Mouse (Mus musculus) midbrain, postnatal 0 days (tissue): ENCODE measurements around the gene Socs4. TPM values are rescaled to one million over a fixed set of nuclear protein-coding genes. Genes with fewer than 3 reads are reported as not detected.

Experiments used
- ATAC-seq: fragments of 200-750 bp; cut with Nextera tagmentation; 2 replicates; pipeline ENCODE4 v1.8.0; 2017; ENCODE audit warnings: moderate number of reproducible peaks, mild to moderate bottlenecking, moderate TSS enrichment, moderate library complexity; ENCODE audit not compliant: low FRiP score
- DNase-seq: peaks from one replicate; pipeline ENCODE4 v3.0.0-alpha.2; 2015; ENCODE audit warnings: low spot score
- H3K27ac ChIP-seq: fragments of 300-500 bp; sonication (generic); 2 replicates; pipeline ENCODE4 v1.5.1; 2014; ENCODE audit warnings: low read depth, mild to moderate bottlenecking, low read length, mixed read lengths
- H3K27me3 ChIP-seq: fragments of 300-500 bp; sonication (generic); 2 replicates; pipeline ENCODE4 v1.6.1; 2014; ENCODE audit warnings: low read length, control low read depth, mixed read lengths; ENCODE audit not compliant: insufficient read depth
- H3K36me3 ChIP-seq: fragments of 300-500 bp; sonication (generic); 2 replicates; pipeline ENCODE4 v1.6.1; 2014; ENCODE audit warnings: low read length, control low read depth, mixed read lengths; ENCODE audit not compliant: insufficient read depth
- H3K4me1 ChIP-seq: fragments of 300-500 bp; sonication (generic); 2 replicates; pipeline ENCODE4 v1.6.1; 2014; ENCODE audit warnings: mild to moderate bottlenecking, control low read depth, antibody characterized with exemption, low read length, mixed read lengths; ENCODE audit not compliant: insufficient read depth
- H3K4me2 ChIP-seq: fragments of 300-500 bp; sonication (generic); 2 replicates; pipeline ENCODE4 v1.6.1; 2014; ENCODE audit warnings: low read depth, mild to moderate bottlenecking, low read length, mixed read lengths; ENCODE audit not compliant: poor library complexity, severe bottlenecking
- H3K4me3 ChIP-seq: fragments of 300-500 bp; sonication (generic); 2 replicates; pipeline ENCODE4 v1.5.1; 2014; ENCODE audit warnings: low read depth, mild to moderate bottlenecking, low read length, moderate library complexity
- H3K9ac ChIP-seq: fragments of 300-500 bp; sonication (generic); replicated peaks from 2 replicates; pipeline ENCODE4 v1.6.1; 2014; ENCODE audit warnings: mild to moderate bottlenecking, low read length, moderate library complexity, mixed read lengths; ENCODE audit not compliant: poor library complexity, severe bottlenecking
- H3K9me3 ChIP-seq: fragments of 300-500 bp; sonication (generic); 2 replicates; pipeline ENCODE4 v1.6.1; 2016; ENCODE audit warnings: low read length, control low read depth
- CTCF ChIP-seq: IDR thresholded peaks from 2 replicates; pipeline ENCODE4 v1.5.1; 2016; ENCODE audit warnings: antibody characterized with exemption, mild to moderate bottlenecking
- WGBS: fragments of 180-500 bp; shearing (Covaris S2); extraction: QIAGEN DNeasy Blood & Tissue Kit; methylation state at CpG from one replicate; pipeline ENCODE4 v1.1.7; 2014; 5-methylcytosine and 5-hydroxymethylcytosine counted together
- polyA plus RNA-seq: library from polyadenylated mRNA; unstranded; fragments of >200 nt; fragmentation: Nextera tagmentation; extraction: Ambion mirVana; gene quantifications from 2 replicates; pipeline ENCODE4 v1.2.1, GENCODE M21; 2015
- total RNA-seq: library from RNA; depleted of rRNA; stranded (reverse); fragments of >200 nt; gene quantifications from 2 replicates; pipeline ENCODE4 v1.2.3, GENCODE M21; 2014

Gene Socs4
- total and polyA plus RNA-seq, 2 experiments from 2014 or later: 2.7 to 7.9 TPM

DNA sequence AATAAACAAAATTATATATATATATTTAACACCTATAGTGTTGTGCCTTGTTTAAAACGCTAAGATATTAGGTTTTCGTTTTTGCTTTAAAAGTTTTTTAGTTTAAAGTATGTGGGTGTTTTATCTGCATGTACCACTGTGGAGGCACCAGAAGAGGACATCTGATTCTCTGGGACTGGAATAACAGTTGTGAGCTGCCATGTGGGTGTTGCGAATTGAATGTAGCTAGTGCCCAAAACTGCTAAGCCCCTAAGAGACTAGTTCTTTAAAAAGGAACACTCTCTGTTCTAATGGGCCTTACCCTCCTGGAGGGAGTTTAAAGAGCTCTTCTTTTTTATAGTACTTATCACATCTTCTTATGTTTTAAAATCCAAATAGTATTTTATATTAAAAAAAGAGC, 11.9 kb upstream of the Socs4 start:
- DNase-seq (no peak), ATAC-seq (no peak)
- Histone ChIP-seq H3K9me3 (no peaks in the 10 kb centered on the region), H3K27me3 (no peaks in the 10 kb centered on the region), H3K9ac (no peak overlapping the region), H3K4me1 (no peaks in the 10 kb centered on the region), H3K27ac (no peak overlapping the region), H3K4me2 (no peak overlapping the region), H3K4me3 (no peak overlapping the region), H3K36me3 (peaks cover 24% of the 10 kb centered on the region)
- WGBS: 98% methylated on average over 3 of the region's 3 CpGs
- no peak for TF ChIP-seq CTCF

- no peaks in the 10 kb centered on the region for H3K27me3 ChIP-seq
- no peak for ATAC-seq
- H3K27ac ChIP-seq: no peak overlapping the region
- no peak overlapping the region for H3K4me2 ChIP-seq
- 95% methylated on average over 8 of the region's 8 CpGs for WGBS
- H3K9me3 ChIP-seq: no peaks in the 10 kb centered on the region
- H3K36me3 ChIP-seq: peaks cover 21% of the 10 kb centered on the region
- H3K9ac ChIP-seq: no peak overlapping the region
- DNase-seq: no peak
- no peaks in the 10 kb centered on the region for H3K4me1 ChIP-seq
- H3K4me3 ChIP-seq: no peak overlapping the region
- no peak for TF ChIP-seq CTCF
These were observed 10.9 kb upstream of the Socs4 start for GRCm38 (mm10) chr14:47265829-47266228.

DNA sequence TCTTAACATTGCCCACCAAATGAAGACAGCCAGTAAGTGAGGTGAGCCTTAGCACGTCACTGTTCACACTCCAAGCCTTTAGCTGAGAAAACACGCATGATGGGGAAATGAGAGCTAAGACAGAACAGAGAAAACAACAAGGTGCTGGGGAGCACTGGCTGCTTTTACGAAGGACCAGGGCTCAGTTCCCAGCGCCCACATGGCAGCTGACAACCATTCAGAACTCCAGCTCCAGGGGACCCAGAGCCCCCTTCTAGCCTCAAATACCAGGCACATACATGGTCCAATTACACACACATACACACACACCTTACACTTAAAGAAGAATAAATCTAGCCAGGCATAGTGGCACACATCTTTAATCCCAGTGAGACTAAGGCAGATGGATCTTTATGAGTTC, 7.7 kb upstream of the Socs4 start:
- Histone ChIP-seq H3K4me1 (no peaks in the 10 kb centered on the region), H3K27me3 (no peaks in the 10 kb centered on the region), H3K36me3 (peaks cover 15% of the 10 kb centered on the region), H3K4me2 (no peak overlapping the region), H3K9me3 (no peaks in the 10 kb centered on the region), H3K27ac (no peak overlapping the region), H3K9ac (no peak overlapping the region), H3K4me3 (no peak overlapping the region)
- DNase-seq (no peak), ATAC-seq (no peak)
- TF ChIP-seq CTCF: no peak
- 98% methylated on average over 4 of the region's 4 CpGs for WGBS

DNA sequence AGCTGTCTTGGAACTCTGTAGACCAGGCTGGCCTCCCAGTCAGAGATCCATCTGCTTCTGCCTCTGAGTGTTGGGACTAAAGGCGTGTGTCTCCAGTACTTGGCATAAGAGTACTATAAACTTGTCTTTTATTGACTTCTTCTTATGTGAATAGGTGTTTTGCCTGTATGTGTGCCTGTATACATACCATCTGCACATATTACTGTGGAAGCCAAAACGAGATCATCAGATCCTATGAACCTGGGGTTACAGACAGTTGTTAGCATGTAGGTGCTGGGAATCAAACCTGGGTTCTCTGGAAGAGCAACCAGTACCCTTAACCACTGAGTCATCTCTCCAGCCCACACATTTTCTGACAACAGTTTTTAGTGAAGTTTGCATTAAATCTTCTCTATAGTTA, 7.0 kb upstream of the Socs4 start:
- DNase-seq: no peak
- H3K27ac ChIP-seq: no peak overlapping the region
- H3K4me3 ChIP-seq: no peak overlapping the region
- ATAC-seq: no peak
- TF ChIP-seq CTCF: no peak
- H3K36me3 ChIP-seq: peaks cover 15% of the 10 kb centered on the region
- H3K4me2 ChIP-seq: no peak overlapping the region
- no peak overlapping the region for H3K9ac ChIP-seq
- 97% methylated on average over 2 of the region's 2 CpGs for WGBS
- no peaks in the 10 kb centered on the region for H3K27me3 ChIP-seq
- no peaks in the 10 kb centered on the region for H3K4me1 ChIP-seq
- no peaks in the 10 kb centered on the region for H3K9me3 ChIP-seq

GRCm38 (mm10) chr14:47273751-47274150, 3.0 kb upstream of the Socs4 start:
- Histone ChIP-seq H3K27me3 (no peaks in the 10 kb centered on the region), H3K9me3 (no peaks in the 10 kb centered on the region), H3K9ac (no peak overlapping the region), H3K4me3 (no peak overlapping the region), H3K4me2 (no peak overlapping the region), H3K27ac (no peak overlapping the region), H3K36me3 (peaks cover 4% of the 10 kb centered on the region), H3K4me1 (no peaks in the 10 kb centered on the region)
- 90% methylated on average over 3 of the region's 3 CpGs for WGBS
- TF ChIP-seq CTCF: no peak
- DNase-seq: no peak
- ATAC-seq: no peak

DNA sequence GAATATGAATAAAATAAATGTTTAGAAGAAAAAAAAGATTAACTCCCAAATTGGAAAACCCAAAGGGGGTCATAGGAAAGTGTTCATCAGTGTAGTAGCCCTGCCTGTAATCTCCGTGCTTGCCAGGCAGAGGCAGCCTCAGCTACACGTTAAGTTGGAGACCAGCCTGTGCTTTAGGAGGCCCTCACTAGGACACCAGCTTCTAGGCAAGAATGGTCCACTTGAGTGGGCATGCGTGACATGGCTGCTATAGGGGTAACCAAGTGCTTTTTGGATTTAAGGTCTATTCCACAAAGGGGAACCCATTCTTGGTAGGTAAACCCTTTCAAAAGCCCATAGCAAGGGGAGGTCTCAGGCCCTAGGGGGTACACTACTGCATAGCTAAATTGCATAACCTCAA, 1.3 kb upstream of the Socs4 start:
- Histone ChIP-seq H3K4me1 (no peaks in the 10 kb centered on the region), H3K36me3 (no peaks in the 10 kb centered on the region), H3K4me3 (peak overlapping the region; percentile 90; the same call in 1 of the 2 replicates), H3K27ac (no peak overlapping the region), H3K9ac (no peak overlapping the region), H3K4me2 (peak overlapping the region; percentile 58), H3K9me3 (no peaks in the 10 kb centered on the region), H3K27me3 (no peaks in the 10 kb centered on the region)
- 20% methylated on average over 3 of the region's 3 CpGs for WGBS
- DNase-seq (peak; percentile 2), ATAC-seq (no peak)
- TF ChIP-seq CTCF: 0 out of 2 replicates have a peak, but pooled peaks have one; percentile 10
